Mouse (Mus musculus) kidney, adult 8-10 months (tissue): ENCODE measurements around the gene Art4.

Source experiments
- DNase-seq, 2 experiments: peaks; one replicate each; pipeline ENCODE4 v3.0.0; 2022

Gene Art4

DNA sequence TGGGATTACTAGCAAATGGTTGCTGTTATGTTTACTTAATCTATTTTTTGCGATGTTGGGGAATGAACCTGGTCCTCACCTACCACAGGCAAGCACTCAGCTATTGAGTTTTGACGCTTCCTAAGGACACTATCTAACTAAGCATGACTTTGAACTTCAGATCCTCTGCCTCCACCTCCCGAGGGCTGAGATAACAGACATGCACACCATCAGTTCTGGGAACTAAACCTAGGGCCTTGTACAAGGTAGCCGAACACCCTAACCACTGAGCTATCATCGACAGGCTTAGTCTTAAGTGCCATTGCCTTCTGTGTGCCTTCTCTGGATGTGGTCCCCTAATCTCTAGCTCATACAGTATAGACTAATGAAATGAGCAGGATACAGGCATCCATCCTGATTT lies 7.8 kb upstream of the Art4 start:
- DNase-seq = no peak

DNA sequence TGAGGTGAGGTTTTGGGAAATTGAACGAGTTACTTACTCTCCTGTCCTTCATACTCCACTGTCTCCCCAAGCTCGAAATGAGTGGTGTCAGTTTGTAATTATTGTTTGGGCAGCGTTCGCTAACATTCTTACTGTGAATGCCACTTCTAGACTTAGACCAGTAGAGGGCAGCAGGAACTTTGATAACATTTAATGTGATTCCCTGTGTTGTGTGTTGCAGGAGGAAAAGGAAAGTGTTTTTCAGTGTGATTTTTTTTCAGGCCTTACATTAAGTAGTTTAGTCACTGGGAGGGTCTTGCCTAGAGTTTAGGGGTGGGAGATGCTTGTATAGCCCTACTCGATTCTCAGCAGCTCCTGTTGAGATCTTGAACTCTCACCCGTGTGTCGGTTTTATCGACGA lies 3.5 kb upstream of the Art4 start:
- DNase-seq = no peak

- DNase-seq = no peak
Measured at GRCm38 (mm10) chr6:136858420-136858819, 887 bp upstream of the Art4 start.

- peak in 1 of 2 experiments; percentile 36 for DNase-seq
Measured at GRCm38 (mm10) chr6:136857873-136858260, 334 bp upstream of the Art4 start.

DNA sequence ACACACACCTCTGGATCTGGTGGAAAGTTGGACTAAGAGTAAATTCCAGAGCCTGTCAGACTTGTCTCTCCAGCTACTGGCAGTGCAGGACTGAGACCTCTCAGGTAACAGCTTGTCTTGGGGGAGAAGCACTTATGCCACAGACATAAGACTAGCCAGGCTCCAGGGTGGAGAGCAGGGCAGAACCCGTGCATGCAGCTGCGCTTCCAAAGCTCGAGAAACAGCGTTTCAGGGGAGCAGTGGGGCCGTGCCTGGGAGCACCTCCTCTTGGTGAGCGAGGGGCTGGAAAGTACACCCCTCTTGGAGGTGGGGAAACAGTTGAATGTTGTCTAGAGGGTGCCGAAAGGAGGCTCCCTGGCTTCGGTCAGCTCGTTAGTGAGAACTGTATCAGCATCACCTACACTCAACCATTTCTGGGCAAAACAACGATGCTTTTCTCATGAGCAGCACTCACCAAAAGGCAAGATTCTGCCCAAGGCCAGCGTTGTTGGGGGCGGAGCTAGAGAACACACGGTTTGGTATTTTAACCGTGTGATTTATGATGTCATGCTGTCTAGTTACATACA lies 1.4 kb downstream of the Art4 start:
- DNase-seq = peak in 1 of 2 experiments; percentile 12

- DNase-seq = no peak
Measured at GRCm38 (mm10) chr6:136855183-136855582, 2.4 kb downstream of the Art4 start.

GRCm38 (mm10) chr6:136854361-136854781 lies 3.2 kb downstream of the Art4 start:
- DNase-seq = no peak

GRCm38 (mm10) chr6:136852762-136853161 lies 4.8 kb downstream of the Art4 start:
- peak in 1 of 2 experiments; percentile 14 for DNase-seq

- DNase-seq = peak; percentile 31 to 43
Measured at GRCm38 (mm10) chr6:136852348-136852747, 5.2 kb downstream of the Art4 start.

DNA sequence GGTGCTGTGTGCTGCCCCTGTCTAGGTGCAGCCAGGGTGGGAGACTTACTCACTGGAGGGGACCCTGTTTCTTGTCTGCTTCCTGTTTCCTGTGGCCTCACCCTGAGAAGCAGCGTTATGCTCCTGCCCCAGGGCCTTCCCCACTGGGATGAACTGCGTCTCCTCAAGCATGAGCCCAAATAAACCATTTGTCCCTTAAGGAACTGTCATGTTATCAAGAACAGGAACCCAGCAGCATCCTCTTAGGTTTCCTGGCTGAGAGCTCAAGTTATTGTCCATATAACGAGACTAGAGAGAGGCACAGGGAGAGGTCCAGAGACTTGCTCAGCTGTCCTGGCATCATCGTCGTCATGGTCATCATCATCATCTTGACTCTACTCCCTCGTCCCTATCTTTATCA lies 7.3 kb downstream of the Art4 start:
- no peak for DNase-seq

GRCm38 (mm10) chr6:136848971-136849370 lies 8.6 kb downstream of the Art4 start:
- no peak for DNase-seq

DNA sequence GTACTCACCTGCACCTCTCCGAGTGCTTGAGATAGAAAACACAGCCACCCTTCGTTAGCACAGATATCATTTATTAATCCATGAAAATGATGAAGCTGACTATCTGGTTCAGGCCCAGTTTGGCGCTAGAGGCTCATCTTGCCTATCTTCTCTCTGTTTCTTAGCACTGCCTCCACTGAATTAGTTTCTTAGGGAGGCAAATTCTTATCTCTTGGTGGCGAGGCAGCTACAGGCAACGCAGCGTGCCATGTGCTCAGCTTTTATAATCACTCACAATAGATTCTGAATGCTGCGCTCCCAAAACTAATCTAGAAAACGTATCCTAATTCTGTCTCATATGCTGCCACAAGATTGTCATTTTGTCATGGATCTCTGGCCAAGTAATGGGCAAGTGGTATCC lies 9.1 kb downstream of the Art4 start:
- no peak for DNase-seq

GRCm38 (mm10) chr6:136847790-136848189 lies 9.7 kb downstream of the Art4 start:
- peak; percentile 32 to 67 for DNase-seq

- no peak for DNase-seq
Measured at GRCm38 (mm10) chr6:136847267-136847666, 10.3 kb downstream of the Art4 start.

GRCm38 (mm10) chr6:136845706-136846480 lies 11.6 kb downstream of the Art4 start:
- DNase-seq = no peak

GRCm38 (mm10) chr6:136844903-136845302 lies 12.6 kb downstream of the Art4 start:
- no peak for DNase-seq

DNA sequence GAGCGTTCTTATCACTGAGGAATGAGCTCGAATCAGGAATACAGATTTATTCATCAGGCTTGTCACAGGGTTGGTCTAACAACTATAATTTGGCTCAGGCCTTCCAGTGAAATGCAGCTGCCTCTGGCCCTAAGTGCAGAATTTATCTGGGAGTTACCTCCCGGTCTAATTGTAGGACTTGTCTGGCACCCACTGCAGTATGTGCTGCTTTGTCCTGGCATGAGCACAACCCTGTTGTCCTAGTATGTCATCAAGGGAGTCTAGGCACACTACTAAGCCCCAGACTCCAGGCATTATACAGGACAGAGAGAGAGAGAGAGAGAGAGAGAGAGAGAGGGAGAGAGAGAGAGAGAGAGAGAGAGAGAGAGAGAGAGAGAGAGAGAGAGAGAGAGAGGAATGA lies 20.2 kb downstream of the Art4 start:
- no peak for DNase-seq

- no peak for DNase-seq
Measured at GRCm38 (mm10) chr6:136835352-136835751, 22.2 kb downstream of the Art4 start, which contains the start of gene Smco3. TSS of gene Smco3 (minus strand) at chr6:136835452.

GRCm38 (mm10) chr6:136831712-136832111 lies 25.8 kb downstream of the Art4 start:
- no peak for DNase-seq

DNA sequence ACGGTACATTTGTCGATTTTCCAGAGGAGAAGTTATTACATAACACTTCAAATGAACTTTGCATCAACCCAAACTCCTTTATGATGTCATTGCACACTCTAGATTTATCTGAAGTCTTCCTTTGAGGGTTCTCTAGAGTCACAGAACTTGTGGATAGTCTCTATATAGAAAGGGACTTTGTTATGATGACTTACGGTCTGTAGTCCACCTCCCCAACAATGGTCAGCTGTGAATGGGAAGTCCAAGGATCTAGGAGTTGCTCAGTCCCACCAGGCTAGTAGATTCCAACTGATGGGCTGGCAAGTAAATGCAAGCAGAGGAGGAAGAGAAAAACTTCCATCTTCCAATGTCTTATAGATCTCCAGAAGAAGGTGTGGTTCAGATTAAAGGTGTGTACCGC lies 28.9 kb downstream of the Art4 start:
- DNase-seq = no peak

DNA sequence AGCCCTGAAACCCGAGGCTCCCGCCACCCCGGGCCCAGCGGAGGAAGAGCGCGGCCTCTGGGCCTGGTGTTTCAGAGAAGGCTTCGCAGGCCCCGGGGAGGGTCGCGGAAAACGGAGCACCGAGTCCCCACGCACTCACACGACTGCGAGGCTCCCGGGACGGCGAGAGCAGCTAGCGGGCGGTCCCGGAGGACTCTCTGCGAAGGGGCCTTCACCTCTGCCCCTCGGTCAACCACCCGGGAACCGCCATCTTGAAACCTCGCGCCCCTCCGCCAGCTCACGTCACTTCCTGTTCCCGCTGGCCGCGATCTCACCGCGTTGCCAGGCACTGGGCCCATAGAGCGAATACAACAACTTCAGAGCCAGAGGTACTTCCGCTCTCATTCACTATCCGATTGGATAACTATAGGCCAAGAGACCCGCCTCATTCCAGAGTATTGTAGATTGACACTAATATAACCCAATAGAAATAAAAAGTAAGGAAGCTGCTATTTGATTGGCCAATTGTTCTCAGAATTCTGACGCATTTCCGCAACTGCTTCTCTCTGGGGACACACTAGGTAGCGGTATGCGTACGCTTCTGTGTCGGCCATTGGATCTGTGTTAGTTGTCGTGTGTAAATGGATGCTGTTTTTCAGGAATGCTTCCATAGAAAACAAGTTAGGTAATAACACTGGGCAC lies 29.5 kb downstream of the Art4 start, which contains the start of gene Wbp11:
TSS of gene Wbp11 (minus strand) at position 353 of the 681 bp plus-strand sequence.
- peak; percentile 96 to 98 for DNase-seq

- peak; percentile 45 to 47 for DNase-seq
Measured at GRCm38 (mm10) chr6:136827516-136827880, 30.0 kb downstream of the Art4 start, which contains the start of gene BC049715. TSS of gene BC049715 (plus strand) at chr6:136827626.

GRCm38 (mm10) chr6:136827116-136827515 lies 30.4 kb downstream of the Art4 start:
- DNase-seq = no peak

- DNase-seq = no peak
Measured at GRCm38 (mm10) chr6:136824987-136825386, 32.5 kb downstream of the Art4 start.
